Mouse (Mus musculus): ENCODE data around the gene Trpm2. TPM values are rescaled to one million over a fixed set of nuclear protein-coding genes. Genes with fewer than 3 reads are reported as not detected.
A peak's percentile ranks its signal among the peaks of the same experiment; 100 is the strongest.
"Not testable (repeated sequence)": the region's sequence is repeated elsewhere in the genome, so short reads cannot be mapped to it uniquely, and the experiment has no call there.

Gene Trpm2
- under 1 TPM; 0.10 to 0.89 TPM for total RNA-seq (2021)
- long read RNA-seq, experiment 1: 0 reads
- long read RNA-seq, experiment 2: 0 reads

GRCm38 (mm10) chr10:77970481-77970880, at the start of gene Trpm2:
Gene Trpm2, minus strand, starts transcription at chr10:77970563.
- no peak for DNase-seq

GRCm38 (mm10) chr10:78019984-78020383, 49.6 kb upstream of the Trpm2 start:
- DNase-seq: not testable (repeated sequence)
- intact Hi-C loops (cut with DNase I): loop anchor here (5.0 kb wide), 1 partner anchor 38 kb away; no protein-coding TSS in a partner anchor

More at GRCm38 (mm10) chr10:77970481-77970880, at the start of gene Trpm2:
- intact Hi-C loops (cut with DNase I): no loop called here

- no peak for DNase-seq
- intact Hi-C loops (cut with DNase I): loop anchor here (5.0 kb wide), 1 partner anchor 37 kb away; no protein-coding TSS in a partner anchor
Observed at GRCm38 (mm10) chr10:78019291-78019690, 48.9 kb upstream of the Trpm2 start.

DNA sequence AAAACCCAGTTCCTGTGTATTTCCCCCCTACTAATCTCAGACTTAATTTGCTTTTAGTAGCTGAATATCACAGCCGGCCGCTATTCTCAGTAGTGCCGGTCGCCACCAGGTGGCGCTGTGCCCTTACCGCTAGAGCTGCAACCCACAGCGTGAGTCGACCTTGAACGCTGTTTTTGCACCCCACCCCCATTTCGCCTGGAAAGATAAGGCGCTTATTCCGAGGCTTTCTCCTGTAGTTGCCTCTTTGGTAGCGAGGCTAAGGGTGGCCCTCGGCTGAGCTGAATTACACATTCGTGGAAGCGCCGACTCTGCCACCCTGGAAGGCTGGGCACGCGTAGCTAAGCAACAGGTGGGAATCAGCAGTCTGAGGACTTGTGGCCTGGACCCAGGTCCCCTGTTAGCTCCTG, 48.4 kb upstream of the Trpm2 start:
- intact Hi-C loops (cut with DNase I): loop anchor here (5.0 kb wide), 1 partner anchor 36 kb away; no protein-coding TSS in a partner anchor

GRCm38 (mm10) chr10:78016366-78016765, 46.0 kb upstream of the Trpm2 start:
- DNase-seq: no peak
- intact Hi-C loops (cut with DNase I): loop anchor here (5.0 kb wide), 1 partner anchor 34 kb away; no protein-coding TSS in a partner anchor

More for the DNA sequence above, 48.4 kb upstream of the Trpm2 start:
- DNase-seq: peak; percentile 47 to 62

DNA sequence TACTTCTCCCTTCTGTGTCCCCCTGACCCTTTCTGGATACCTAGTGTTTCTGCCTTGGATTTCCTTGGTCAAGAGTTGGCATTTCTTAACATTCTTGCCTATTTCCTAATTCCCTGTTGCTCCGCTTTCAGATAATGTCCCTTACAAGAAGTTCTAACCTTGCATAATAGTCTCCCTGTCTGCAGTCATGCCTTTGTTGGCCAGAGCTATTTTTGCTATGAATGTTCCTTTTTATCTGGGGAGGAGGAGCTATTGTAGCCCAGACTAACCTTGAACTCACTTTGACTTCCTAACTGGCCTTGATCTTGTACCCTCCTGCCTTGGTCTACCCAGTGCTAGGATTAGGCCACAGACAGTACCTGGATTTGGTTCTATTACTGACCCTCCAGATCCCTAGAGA, 45.1 kb upstream of the Trpm2 start:
- no peak for DNase-seq
- intact Hi-C loops (cut with DNase I): loop anchor here (5.0 kb wide), 1 partner anchor 33 kb away; no protein-coding TSS in a partner anchor

DNA sequence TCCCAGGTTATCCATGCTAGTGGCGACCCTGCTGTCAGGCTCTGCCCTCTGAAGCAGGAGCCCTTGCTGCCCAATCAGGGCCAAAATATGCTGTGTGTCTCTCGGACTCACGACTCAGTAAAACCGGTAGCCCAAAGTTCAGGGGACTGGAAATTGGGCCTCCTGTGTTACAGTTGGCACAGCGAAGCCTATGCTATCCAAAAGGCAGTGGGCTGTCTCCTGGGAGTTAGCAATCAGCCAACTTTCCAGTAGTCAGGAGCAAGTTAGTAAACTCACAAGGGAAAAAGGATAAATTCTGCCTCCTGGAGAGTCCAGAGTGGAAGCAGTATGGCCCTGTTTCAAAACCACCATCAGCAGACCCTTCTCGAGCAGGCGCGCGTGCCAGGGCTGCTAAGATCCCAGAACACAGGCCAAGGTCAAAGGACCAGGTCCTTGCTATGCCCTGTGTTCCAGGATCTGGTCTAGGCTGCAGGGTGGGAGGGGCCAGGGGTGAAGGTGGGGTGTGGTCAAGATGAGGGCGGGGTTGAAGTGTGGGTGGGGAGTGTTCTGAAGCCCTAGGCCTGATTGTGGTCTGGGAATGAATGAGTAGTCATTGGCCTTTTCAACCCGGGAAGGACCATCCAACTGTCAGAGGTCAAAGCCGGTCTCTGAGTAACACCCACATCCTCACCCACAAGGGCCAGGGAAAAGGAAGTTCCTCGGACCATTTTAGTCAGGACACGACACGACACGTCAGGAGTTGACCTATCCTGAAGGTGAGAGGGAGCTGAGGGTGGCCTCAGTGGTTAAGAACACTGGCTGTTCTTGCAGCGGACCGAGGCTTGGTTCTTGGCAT, 42.5 kb upstream of the Trpm2 start:
- no peak for DNase-seq
- intact Hi-C loops (cut with DNase I): no loop called here

- DNase-seq; intact Hi-C loops (cut with DNase I): not testable (repeated sequence)
Observed at GRCm38 (mm10) chr10:78011116-78011515, 40.8 kb upstream of the Trpm2 start.

DNA sequence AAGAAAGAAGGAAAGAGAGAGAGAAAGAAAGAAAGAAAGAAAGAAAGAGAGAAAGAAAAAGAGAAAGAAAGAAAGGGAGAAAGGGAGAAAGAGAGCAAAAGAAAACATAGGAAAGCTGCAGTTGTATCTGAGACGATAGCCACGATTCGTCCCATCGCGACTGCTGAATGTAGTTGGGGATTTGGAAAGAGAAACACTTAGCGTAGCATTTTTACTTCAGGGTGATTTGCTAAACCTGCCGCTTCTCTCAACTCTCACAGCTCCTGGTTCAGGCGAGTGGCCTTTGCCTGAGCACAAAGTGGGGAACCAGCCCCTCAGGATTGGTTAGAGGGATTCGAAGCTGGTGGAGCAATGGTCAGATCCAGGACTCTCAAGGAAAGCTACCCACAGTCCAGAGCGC, 40.0 kb upstream of the Trpm2 start:
- intact Hi-C loops (cut with DNase I): no loop called here
- DNase-seq: no peak

DNA sequence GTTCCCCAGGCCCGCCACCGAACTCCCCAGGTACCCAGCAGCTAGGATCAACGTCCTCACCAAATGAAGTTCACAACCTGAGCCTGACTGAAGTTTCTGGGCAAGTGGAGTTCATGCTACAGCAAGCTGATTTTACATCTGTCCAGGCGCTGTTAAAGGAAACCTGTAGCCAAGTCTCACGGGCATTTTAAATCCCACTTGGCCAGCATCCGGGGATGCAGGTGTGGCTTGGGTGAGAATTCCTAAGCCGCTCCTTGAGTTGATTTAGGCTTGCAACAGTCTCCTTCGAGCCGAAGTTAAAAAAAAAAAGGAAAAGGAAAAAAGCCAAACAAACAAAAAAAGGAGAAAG, 39.6 kb upstream of the Trpm2 start, which contains the start of gene Pfkl:
TSS of gene Pfkl (minus strand) at position 139 of the 349 bp plus-strand sequence.
- DNase-seq: no peak
- intact Hi-C loops (cut with DNase I): no loop called here

DNA sequence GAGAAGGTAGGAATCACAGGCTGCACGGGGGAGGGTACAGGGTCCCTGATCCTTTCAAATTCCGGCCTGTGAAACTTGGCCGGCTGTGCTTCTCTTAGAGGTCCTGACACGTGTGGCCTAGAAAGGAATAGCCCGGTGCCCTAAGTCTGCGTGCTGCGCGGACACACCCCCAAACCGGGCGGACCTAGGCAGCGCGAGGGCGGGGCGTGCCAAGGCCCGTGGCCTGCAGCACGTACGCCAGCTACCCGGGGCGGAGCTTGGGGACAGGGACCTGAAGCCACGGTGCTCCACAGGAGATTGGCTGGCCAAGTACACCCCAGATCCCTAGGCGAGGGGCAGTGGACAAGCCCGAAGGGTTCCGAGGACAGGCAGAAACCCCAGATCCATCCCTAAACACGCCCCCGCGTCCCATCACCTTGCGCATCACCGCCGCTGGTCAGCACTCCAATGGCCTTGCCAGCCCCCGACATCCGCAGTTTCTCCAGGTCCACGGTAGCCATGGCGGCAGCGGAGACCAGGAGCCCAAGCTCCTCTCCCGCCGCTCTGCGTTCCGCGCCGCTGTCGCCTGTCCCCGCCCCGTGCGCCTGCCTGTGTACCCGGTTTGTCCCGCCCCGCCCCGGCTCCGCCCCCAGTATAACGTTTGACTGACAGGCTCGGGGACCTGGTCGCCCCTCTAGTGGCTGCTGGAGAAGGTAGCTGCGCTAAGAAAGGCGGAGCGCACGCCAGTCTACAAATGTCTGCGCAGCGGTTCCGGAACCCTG, 39.0 kb upstream of the Trpm2 start:
- DNase-seq: peak; percentile 89 to 93
- intact Hi-C loops (cut with DNase I): no loop called here

GRCm38 (mm10) chr10:78008169-78008568, 37.8 kb upstream of the Trpm2 start:
- DNase-seq: no peak
- intact Hi-C loops (cut with DNase I): no loop called here

GRCm38 (mm10) chr10:78007203-78007602, 36.8 kb upstream of the Trpm2 start:
- no peak for DNase-seq
- intact Hi-C loops (cut with DNase I): no loop called here

GRCm38 (mm10) chr10:78005791-78006438, 35.6 kb upstream of the Trpm2 start:
- no peak for DNase-seq
- intact Hi-C loops (cut with DNase I): no loop called here

DNA sequence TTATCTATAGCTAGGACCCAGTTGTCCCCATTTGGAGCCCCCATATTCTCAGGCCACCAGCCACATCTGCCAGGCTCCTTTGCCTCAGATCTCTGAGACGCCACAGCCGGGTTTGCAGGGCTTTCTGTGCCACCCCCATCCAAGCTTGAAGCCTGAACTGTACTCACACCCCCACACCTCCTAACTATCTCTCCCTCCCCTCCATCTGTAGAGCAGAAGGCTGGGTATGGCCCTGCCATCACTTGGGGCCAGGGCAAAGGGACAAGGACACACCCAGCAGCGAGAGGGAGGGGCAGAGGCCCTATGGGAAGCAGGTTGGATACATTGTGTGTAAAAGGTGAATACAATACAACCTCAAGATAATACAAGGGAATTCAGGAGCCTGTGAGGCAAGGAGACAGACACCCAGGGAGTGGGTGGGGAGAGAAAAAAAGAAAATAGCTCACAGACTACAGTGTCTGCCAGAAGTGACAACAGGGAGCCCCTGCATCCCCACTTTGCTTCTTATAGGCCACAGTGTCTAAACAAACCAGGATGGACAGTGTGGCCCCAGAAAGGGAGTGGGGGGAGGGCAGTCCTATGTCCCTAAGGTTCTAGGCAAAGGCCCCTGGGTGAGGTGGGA, 34.2 kb upstream of the Trpm2 start:
- DNase-seq: no peak
- intact Hi-C loops (cut with DNase I): no loop called here

DNA sequence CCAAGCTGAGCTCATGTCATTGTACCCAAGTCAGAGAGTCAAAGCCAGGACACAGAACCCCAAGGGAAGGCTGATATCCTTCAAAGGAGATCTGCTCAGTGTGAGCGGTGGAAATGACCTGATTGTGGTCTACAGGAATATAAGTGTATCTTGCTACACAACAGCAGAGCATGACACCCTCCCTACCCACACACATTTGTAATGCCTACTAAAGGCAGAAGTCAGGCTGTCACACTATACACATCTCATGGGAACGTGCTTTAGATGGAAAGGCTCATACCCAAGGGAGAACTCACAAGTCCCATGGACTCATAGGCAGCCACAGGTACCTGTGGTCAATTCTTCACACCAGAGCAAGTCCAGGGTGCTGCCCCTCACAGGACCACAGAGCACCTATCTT, 32.0 kb upstream of the Trpm2 start:
- DNase-seq: no peak
- intact Hi-C loops (cut with DNase I): no loop called here

DNA sequence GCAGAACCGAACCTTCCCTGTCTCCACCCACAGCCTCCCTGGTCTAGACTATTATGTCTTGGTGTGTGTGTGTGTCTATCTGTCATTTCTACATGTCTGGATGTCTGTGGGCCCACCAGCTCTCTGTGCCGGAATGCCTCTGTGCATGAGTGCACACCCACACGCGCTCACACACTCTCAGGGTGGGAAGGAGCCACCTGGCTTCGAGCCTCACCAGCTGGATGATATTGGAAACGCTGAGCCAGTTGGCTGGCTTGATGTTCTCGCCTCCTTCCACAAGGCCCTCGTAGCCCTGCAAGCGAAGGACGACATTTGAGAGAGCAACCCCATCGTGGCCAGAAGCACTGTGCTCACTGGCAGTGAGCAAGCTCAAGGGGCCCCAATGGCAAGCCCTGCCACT, 31.4 kb upstream of the Trpm2 start:
- intact Hi-C loops (cut with DNase I): no loop called here

GRCm38 (mm10) chr10:78000200-78000599, 29.8 kb upstream of the Trpm2 start:
- intact Hi-C loops (cut with DNase I): no loop called here
- DNase-seq: no peak

More for the DNA sequence above, 31.4 kb upstream of the Trpm2 start:
- peak; percentile 37 to 54 for DNase-seq

DNA sequence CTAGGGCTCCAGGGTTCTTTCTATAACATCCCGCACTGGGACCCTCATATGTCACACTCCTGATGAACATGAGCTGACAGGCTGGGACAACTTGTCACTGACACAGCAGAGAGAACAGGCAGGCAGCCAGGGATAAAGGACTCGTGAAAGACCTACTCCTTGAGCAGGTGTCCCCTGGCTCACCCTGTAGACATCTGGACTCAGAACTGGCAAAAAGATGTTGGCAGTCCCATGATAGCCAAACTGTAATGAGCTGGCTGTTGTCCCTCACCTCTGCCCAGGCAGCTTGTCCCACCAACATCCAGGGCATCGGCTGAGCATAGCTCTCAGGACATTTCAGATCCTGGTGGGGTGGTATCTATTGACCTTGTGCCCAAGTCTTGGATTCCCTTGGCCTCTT, 25.3 kb upstream of the Trpm2 start:
- intact Hi-C loops (cut with DNase I): loop anchor here (10.0 kb wide), 1 partner anchor 579 kb away; the partner anchor contains the start of gene Ilvbl
- DNase-seq: no peak

DNA sequence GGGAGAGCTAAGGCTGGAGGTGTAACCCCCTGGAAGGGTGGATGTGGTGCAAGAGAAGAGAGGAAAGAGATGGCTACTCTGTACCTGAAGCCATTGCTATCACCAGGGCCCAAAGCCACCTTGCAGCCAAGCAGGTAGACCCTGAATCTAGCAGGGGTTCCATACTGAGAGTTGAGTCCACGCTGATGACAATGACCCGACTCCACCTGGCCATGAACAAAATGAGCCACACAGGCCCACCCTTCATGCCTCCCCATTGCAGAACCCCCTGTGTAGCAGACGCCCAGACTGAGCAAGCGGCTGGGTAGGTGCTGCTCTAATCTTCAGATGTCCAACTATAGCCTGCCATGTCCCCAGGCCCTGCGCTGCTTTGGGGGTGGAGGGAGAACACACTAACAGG, 15.4 kb upstream of the Trpm2 start:
- intact Hi-C loops (cut with DNase I): loop anchor here (2.0 kb wide), 1 partner anchor 175 kb away; no protein-coding TSS in a partner anchor

More for the DNA sequence above, 15.4 kb upstream of the Trpm2 start:
- DNase-seq: peak in 1 of 2 experiments; percentile 2
